Mouse (Mus musculus) stomach, embryonic 14.5 days (tissue): ENCODE measurements around the gene Cracr2a. TPM values are rescaled to one million over a fixed set of nuclear protein-coding genes. Genes with fewer than 3 reads are reported as not detected.

Source experiments
- ATAC-seq: fragments of 200-750 bp; cut with Nextera tagmentation; 2 replicates; pipeline ENCODE4 v1.8.0; 2017; ENCODE audit warnings: low read depth, moderate TSS enrichment; ENCODE audit not compliant: insufficient number of reproducible peaks, insufficient read depth, low FRiP score
- H3K27ac ChIP-seq: fragments of 300-500 bp; sonication (generic); 2 replicates; pipeline ENCODE4 v1.5.1; 2014; ENCODE audit warnings: mild to moderate bottlenecking, low read length, moderate library complexity, mixed read lengths
- H3K27me3 ChIP-seq: fragments of 300-500 bp; sonication (generic); 2 replicates; pipeline ENCODE4 v1.6.1; 2014; ENCODE audit warnings: low read length, control low read depth, mixed read lengths; ENCODE audit not compliant: control insufficient read depth, insufficient read depth
- H3K36me3 ChIP-seq: fragments of 300-500 bp; sonication (generic); 2 replicates; pipeline ENCODE4 v1.6.1; 2014; ENCODE audit warnings: mild to moderate bottlenecking, control low read depth, low read length, moderate library complexity, mixed read lengths; ENCODE audit not compliant: control insufficient read depth, insufficient read depth
- H3K4me1 ChIP-seq: fragments of 300-500 bp; sonication (generic); 2 replicates; pipeline ENCODE4 v1.6.1; 2014; ENCODE audit warnings: low read length, control low read depth, mixed read lengths; ENCODE audit not compliant: control insufficient read depth, insufficient read depth
- H3K4me2 ChIP-seq: fragments of 300-500 bp; sonication (generic); replicated peaks from 2 replicates; pipeline ENCODE4 v1.6.1; 2014; ENCODE audit warnings: low read depth, low read length, control low read depth
- H3K4me3 ChIP-seq: fragments of 300-500 bp; sonication (generic); 2 replicates; pipeline ENCODE4 v1.5.1; 2014; ENCODE audit warnings: low read depth, low read length, control low read depth
- H3K9ac ChIP-seq: fragments of 300-500 bp; sonication (generic); replicated peaks from 2 replicates; pipeline ENCODE4 v1.6.1; 2014; ENCODE audit warnings: low read depth, mild to moderate bottlenecking, control low read depth, low read length, moderate library complexity, mixed read lengths
- H3K9me3 ChIP-seq: fragments of 300-500 bp; sonication (generic); 2 replicates; pipeline ENCODE4 v1.6.1; 2016; ENCODE audit warnings: low read depth, low read length, control low read depth; ENCODE audit not compliant: control insufficient read depth
- WGBS: fragments of 180-500 bp; shearing (Covaris S2); extraction: QIAGEN DNeasy Blood & Tissue Kit; methylation state at CpG from one replicate; pipeline ENCODE4 v1.1.7; 2014; 5-methylcytosine and 5-hydroxymethylcytosine counted together
- polyA plus RNA-seq: library from polyadenylated mRNA; unstranded; fragments of >200 nt; fragmentation: Nextera tagmentation; extraction: Ambion mirVana; gene quantifications from 2 replicates; pipeline ENCODE4 v1.2.1, GENCODE M21; 2014

Gene Cracr2a
- polyA plus RNA-seq, 1 experiment from 2014 or later, result 2.1 TPM

- no peak overlapping the region for H3K4me2 ChIP-seq
- H3K27ac ChIP-seq, result no peak overlapping the region
- no peak overlapping the region for H3K9ac ChIP-seq
- peaks cover 3% of the 10 kb centered on the region; the same call in 1 of the 2 replicates for H3K4me1 ChIP-seq
- no peak overlapping the region for H3K4me3 ChIP-seq
- no peak for ATAC-seq
- 39% methylated on average over 18 of the region's 18 CpGs for WGBS
- H3K36me3 ChIP-seq, result no peaks in the 10 kb centered on the region
- H3K27me3 ChIP-seq, result no peaks in the 10 kb centered on the region
- H3K9me3 ChIP-seq, result no peaks in the 10 kb centered on the region
Observed at GRCm38 (mm10) chr6:127541617-127542374, 19.3 kb upstream of the Cracr2a start.

GRCm38 (mm10) chr6:127546676-127547075 lies 14.5 kb upstream of the Cracr2a start:
- peaks cover 8% of the 10 kb centered on the region; the same call in 1 of the 2 replicates for H3K4me1 ChIP-seq
- peak; percentile 75; the same call in 1 of the 2 replicates for ATAC-seq
- H3K9me3 ChIP-seq, result no peaks in the 10 kb centered on the region
- 23% methylated on average over 4 of the region's 4 CpGs for WGBS
- no peak overlapping the region for H3K4me3 ChIP-seq
- no peak overlapping the region for H3K4me2 ChIP-seq
- H3K9ac ChIP-seq, result no peak overlapping the region
- no peak overlapping the region for H3K27ac ChIP-seq
- no peaks in the 10 kb centered on the region for H3K27me3 ChIP-seq
- no peaks in the 10 kb centered on the region for H3K36me3 ChIP-seq

- 83% methylated on average over 4 of the region's 4 CpGs for WGBS
- Histone ChIP-seq H3K27me3 (no peaks in the 10 kb centered on the region), H3K4me2 (no peak overlapping the region), H3K27ac (no peak overlapping the region), H3K4me3 (no peak overlapping the region), H3K9ac (no peak overlapping the region), H3K4me1 (peaks cover 4% of the 10 kb centered on the region; the same call in 1 of the 2 replicates), H3K36me3 (no peaks in the 10 kb centered on the region), H3K9me3 (no peaks in the 10 kb centered on the region)
- ATAC-seq, result no peak
Observed at GRCm38 (mm10) chr6:127552940-127553339, 8.2 kb upstream of the Cracr2a start.

- Histone ChIP-seq H3K27me3 (no peaks in the 10 kb centered on the region), H3K4me2 (no peak overlapping the region), H3K9me3 (no peaks in the 10 kb centered on the region), H3K36me3 (no peaks in the 10 kb centered on the region), H3K4me1 (0 out of 2 replicates have a peak, but pooled peaks cover 3% of the 10 kb centered on the region), H3K27ac (no peak overlapping the region), H3K9ac (no peak overlapping the region), H3K4me3 (no peak overlapping the region)
- WGBS, result 57% methylated on average over 6 of the region's 6 CpGs
- no peak for ATAC-seq
Observed at GRCm38 (mm10) chr6:127555553-127555952, 5.6 kb upstream of the Cracr2a start.

- Histone ChIP-seq H3K4me1 (0 out of 2 replicates have a peak, but pooled peaks cover 3% of the 10 kb centered on the region), H3K9me3 (no peaks in the 10 kb centered on the region), H3K9ac (no peak overlapping the region), H3K4me2 (peak overlapping the region; percentile 76), H3K27ac (peak overlapping the region; percentile 76), H3K27me3 (no peaks in the 10 kb centered on the region), H3K4me3 (peak overlapping the region; percentile 42), H3K36me3 (no peaks in the 10 kb centered on the region)
- WGBS, result 5% methylated on average over 7 of the region's 7 CpGs
- ATAC-seq, result no peak
Observed at GRCm38 (mm10) chr6:127560872-127561230, 287 bp upstream of the Cracr2a start.

GRCm38 (mm10) chr6:127563511-127563910 lies 2.4 kb downstream of the Cracr2a start:
- 0 out of 2 replicates have a peak, but pooled peaks cover 3% of the 10 kb centered on the region for H3K4me1 ChIP-seq
- WGBS, result 69% methylated on average over 4 of the region's 4 CpGs
- H3K9me3 ChIP-seq, result no peaks in the 10 kb centered on the region
- ATAC-seq, result no peak
- no peaks in the 10 kb centered on the region for H3K27me3 ChIP-seq
- H3K9ac ChIP-seq, result no peak overlapping the region
- H3K4me3 ChIP-seq, result no peak overlapping the region
- no peaks in the 10 kb centered on the region for H3K36me3 ChIP-seq
- no peak overlapping the region for H3K4me2 ChIP-seq
- H3K27ac ChIP-seq, result no peak overlapping the region

GRCm38 (mm10) chr6:127565951-127566732 lies 5.0 kb downstream of the Cracr2a start:
- H3K9me3 ChIP-seq, result no peaks in the 10 kb centered on the region
- H3K27me3 ChIP-seq, result no peaks in the 10 kb centered on the region
- no peak overlapping the region for H3K27ac ChIP-seq
- no peaks in the 10 kb centered on the region for H3K4me1 ChIP-seq
- no peak overlapping the region for H3K4me3 ChIP-seq
- H3K4me2 ChIP-seq, result no peak overlapping the region
- no peaks in the 10 kb centered on the region for H3K36me3 ChIP-seq
- ATAC-seq, result no peak
- 78% methylated on average over 7 of the region's 7 CpGs for WGBS
- no peak overlapping the region for H3K9ac ChIP-seq

GRCm38 (mm10) chr6:127571849-127572550 lies 10.9 kb downstream of the Cracr2a start:
- Histone ChIP-seq H3K9me3 (no peaks in the 10 kb centered on the region), H3K4me3 (no peak overlapping the region), H3K36me3 (no peaks in the 10 kb centered on the region), H3K4me2 (no peak overlapping the region), H3K4me1 (no peaks in the 10 kb centered on the region), H3K27ac (peak overlapping the region; percentile 53; the same call in 1 of the 2 replicates), H3K27me3 (no peaks in the 10 kb centered on the region), H3K9ac (no peak overlapping the region)
- peak; percentile 80 for ATAC-seq
- 68% methylated on average over 8 of the region's 8 CpGs for WGBS
